Mouse (Mus musculus) gastrocnemius, adult 18-20 months (tissue): ENCODE results near the gene Dolk. TPM values are rescaled to one million over a fixed set of nuclear protein-coding genes. Genes with fewer than 3 reads are reported as not detected.

ENCODE experiments used
- DNase-seq: peaks from one replicate; pipeline ENCODE4 v3.0.0; 2021; ENCODE audit warnings: low spot score
- total RNA-seq, 2 experiments: library from RNA; stranded (reverse); gene quantifications; 2 replicates each; pipeline ENCODE4 v1.2.3; 2021

Gene Dolk
- total RNA-seq, 2 experiments from 2014 or later = 20.9 to 22.4 TPM

DNA sequence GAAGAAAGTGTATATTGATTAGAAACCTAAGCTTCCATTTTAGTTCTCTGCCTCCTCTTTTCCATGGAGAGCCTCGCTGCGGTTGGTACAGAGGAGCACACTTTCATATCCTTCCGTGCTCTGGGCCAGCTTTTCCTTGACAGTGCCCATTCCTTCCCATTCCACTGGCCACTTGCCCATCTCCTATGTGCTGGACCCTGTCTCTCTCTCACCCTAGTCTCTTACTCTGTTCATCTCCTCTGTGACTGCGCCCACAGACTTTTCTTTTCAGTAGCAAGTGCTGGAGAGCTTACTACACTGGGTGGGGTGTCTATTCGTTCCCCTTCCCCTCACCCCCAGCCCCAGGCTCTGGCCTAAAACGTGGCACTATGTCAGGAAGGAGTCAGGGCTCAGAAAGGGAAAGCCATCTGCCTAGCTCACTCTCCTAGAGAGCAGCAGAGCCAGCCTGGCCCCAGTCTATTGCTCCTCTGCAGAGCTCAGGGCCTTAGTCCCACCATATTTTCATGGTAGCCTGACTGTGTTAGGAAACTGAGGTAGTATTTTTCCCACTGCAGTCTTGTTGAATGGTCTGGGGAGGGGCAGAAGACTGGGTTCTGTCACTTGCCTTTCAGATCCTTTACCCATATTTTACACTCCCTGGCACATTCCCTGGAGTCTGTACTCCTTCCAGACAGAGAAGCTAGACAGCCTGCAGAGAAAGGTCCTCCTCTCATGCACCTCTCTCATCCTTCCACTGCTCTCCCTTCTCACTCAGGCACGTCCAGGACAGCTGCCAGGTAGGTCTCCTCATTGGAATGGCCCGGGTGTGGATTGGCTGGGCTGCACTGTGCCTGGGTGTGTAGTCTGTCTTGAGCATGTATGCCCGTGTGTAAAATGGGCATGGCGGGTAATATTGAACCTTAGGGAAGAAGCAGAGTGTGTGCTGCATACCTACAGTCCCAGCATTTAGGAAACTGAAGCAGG, 35.7 kb downstream of the Dolk start:
- DNase-seq = peak; percentile 5

DNA sequence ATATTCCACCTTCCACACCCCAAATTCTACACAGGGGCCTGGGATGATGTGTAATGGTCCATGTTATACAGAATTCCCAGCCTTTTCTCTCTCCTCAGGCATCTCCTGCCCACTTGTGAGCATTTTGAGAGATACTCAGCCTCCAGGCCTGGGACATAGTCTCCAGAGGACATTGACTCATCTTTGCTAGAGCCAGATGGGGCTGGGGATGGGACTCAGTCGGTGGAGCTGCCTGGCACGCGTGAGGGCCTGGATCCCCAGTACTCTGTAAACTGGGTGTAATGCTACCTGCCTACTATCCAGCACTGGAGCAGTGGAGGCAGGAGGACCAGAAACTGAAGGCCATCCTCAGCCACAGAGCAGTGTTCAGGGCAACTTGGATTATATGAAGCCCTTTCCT, 37.0 kb downstream of the Dolk start:
- peak; percentile 8 for DNase-seq

DNA sequence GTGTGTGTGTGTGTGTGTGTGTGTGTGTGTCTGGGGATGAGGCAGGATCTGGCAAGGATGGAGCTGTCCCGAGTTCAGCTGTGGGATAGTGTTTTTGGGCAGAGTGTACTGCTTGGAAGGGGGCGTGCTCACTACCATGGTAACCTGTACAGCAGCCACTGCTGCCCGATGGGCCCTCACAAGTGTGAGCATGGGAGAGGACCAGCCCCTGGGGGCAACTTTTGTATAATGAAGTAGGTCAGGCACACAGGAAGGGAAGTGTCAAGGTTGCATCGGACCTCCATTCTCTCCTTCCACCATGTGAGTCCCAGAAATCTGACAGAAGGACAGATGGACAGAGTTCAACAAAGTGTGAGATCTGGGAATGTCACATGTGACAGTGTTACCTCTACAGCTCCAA, 38.5 kb downstream of the Dolk start:
- peak; percentile 9 for DNase-seq

DNA sequence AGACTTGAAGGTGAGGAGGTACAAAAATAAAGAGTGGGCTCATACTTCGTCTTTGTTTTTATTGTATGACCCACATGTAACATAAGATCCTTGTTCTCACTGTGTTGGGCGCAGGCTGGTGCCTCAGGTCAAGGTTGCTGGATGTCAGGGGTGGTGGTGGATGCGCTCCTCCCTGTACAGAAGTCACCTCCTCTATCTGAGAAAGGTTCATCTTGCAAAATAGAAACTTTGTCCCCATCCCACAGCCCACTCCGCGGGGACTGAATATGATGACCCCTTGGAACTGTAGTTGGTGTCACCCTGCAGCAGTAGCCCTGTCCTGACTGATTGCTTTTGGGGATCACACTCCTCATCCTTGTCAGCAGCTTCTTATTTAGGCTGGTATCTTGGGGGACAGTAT, 39.1 kb downstream of the Dolk start:
- no peak for DNase-seq

DNA sequence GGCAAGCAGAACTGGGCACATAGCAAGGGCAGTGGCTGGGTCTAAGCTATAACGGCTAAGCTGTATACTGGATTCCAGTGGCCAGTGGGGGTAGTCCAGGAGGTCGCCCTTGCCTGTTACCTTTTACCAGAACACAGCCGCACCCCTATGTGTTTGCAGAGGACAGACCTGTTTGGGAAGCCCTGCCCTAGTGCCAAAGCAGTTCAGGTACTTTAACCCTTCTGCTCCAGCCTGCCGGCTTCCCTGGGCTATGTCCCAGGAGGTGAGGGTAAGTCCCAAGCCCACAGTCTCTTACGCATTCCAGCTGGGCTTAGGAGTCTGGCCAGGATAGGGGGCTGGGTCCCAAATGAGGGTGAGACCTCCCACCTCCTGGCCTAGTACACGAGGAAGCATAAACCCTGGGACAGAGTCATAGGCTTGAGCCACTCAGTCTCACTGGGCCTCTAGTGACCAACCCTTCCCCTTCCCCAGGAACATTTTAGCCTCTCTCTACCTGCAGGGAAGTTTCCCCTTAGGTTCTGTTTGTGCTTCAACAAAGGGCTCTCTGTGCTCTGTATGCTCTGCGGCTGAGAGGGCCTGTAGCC, 41.4 kb downstream of the Dolk start:
- no peak for DNase-seq

DNA sequence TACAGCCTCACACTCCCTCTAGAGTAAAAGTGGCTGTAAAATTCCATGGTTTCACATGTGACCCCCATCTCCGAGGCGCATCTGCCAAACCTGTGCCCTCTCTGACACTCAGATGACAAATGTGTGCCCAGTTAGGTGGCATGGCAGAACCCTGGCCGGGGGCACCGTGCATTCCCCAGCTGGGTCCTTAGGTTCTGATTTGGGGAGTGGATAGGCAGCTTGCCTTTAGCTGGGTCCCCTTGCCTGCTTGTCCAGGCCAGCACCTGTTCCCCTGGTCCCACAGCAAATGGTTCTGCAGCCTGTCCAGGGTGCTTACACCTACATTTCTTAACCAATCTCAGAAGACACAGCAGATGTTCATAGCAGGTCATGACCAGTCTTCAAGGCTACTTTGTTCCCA, 42.7 kb downstream of the Dolk start:
- DNase-seq = no peak

DNA sequence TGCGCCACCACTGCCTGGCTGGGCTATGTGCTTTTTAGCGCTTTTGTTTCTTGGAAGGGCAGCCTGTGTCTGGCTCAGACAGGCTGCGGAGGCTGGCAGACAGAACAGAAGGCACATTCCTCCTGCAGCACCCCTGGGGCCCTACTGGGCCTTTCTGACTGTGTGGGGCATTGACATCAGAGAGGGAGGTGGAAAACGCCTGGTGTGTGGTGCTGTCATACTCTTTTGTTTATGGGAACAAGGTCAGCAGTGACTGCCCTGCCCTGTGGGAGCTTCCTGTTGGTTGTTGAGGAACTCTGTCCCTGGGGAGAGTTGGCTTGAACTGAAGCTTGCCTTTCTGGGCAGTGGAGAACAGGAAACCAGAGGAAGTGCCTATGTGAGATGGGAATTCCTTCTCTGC, 43.6 kb downstream of the Dolk start:
- peak; percentile 71 for DNase-seq

DNA sequence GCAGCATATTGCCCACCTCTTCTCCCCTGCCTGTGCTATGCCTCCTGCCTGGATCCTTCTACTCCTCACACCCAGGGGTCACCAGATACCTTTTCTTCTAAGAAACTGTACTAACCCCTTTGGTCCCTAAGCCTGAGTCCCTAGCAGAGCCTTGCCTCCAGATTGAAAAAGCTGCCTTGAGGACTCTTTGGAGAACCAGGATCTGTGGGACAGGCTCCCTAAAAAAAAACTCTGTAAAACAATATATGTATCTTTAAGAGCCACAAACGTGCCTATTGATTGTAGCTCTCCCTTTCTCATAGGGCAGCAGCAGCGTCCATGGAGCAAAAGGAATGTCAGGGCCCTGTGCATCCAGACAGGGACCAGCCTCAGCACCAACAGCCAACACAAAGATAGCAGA, 45.9 kb downstream of the Dolk start, which contains the start of gene Gm28035:
Gm28035 (plus strand) TSS at position 301 of the 400 bp plus-strand sequence.
- DNase-seq = no peak

DNA sequence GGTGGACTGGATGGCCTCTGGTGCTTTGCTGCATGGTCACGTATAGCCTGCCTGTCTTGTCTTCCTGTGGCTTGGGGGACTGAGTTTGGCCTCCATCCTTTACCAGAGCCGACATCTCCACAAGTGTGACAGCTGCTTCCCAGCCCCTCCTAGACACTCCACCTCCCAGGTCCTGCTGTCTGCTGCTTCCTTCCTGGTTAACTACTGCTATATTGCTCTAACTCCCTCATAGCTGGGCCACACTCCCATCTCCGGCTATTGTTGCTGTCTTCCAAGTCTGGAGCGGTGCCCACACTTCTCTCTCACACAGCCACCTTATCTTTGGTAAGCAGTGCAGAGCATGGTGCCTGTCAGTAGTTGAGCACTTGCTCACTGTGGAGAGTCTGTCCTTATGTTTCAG, 46.4 kb downstream of the Dolk start:
- DNase-seq = no peak

DNA sequence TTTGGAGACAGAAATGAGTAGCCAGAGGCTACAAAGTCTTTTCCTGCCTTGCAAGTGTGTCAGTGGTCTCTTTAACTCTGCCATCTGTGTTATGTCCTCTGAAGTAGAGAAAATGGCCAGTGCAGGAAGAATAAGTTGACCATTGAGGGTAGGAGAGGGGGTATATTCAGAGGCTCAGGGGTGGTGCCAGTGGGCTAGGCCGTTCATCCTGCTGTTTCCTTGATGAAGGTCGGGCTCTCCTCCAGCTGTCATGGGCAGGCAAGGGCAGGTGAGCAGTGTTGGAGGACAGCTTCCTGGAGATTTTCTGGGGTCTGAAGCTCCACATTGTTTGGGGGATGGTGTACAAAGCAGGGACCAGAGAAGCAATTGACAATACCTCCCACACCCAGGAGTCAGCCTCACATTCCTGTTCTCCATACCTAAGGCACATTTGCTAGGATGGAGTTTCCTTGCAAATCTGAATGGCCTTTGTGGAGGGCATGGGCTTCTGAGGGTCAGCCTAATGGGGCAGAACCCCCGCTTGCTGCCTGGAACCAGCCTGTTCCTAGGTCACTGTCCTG, 47.1 kb downstream of the Dolk start:
- no peak for DNase-seq

DNA sequence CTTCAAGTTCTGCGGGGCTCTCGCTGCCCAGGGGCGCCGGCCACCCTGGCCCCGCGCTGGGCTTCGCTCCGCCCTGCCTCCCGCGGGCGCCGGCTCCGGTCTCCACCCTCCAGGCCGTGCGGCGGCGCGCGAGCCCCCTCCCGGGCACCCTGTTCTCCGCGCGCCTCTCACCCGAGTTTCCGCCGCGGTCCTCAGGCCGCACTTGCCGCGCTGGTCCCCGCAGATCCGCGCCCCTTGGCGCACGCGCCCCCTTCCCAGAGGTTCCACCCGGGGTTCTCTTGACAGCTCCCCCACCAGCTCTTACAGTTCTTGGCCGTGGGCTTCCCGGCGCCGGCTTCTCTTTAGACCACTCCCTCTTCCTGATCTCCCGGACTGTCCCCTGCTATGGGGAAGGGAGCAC, 48.3 kb downstream of the Dolk start:
- DNase-seq = peak; percentile 59

DNA sequence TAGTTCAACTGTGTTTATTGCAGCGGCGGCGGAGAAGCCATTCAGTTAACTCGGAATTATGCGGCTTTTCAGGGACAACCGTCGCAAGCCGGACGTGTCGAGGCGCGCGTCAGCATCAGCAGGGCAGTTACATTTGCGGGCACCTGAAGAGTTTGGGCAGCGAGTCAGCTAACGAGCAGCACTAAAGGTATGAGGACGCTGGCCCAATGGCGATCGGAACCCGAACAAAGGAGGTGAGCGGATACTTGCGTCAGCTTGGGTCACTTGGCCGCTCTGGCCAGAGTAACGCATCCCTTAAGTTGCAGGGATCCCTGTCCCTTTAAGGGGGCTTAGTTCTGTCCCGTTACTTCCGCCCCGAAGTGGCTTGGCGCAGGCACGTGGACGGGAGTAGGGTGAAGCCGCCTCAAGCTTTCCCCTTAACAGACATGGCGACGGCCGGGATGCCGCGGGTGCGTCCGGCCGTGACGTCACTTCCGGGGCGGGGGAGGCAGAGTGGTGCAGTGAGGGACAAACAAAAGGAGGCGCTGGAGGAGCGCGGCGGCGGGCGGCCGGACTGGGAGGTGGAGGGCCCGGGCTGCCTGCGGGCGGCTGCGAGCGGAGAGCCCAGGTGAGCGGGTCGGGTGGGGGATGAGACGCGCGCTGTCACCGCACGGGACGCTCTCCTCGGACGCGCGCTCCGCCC, 48.8 kb downstream of the Dolk start, which contains the start of gene Lrrc8a:
Lrrc8a (plus strand) TSS at position 517 of the 682 bp plus-strand sequence.
- peak; percentile 100 for DNase-seq

DNA sequence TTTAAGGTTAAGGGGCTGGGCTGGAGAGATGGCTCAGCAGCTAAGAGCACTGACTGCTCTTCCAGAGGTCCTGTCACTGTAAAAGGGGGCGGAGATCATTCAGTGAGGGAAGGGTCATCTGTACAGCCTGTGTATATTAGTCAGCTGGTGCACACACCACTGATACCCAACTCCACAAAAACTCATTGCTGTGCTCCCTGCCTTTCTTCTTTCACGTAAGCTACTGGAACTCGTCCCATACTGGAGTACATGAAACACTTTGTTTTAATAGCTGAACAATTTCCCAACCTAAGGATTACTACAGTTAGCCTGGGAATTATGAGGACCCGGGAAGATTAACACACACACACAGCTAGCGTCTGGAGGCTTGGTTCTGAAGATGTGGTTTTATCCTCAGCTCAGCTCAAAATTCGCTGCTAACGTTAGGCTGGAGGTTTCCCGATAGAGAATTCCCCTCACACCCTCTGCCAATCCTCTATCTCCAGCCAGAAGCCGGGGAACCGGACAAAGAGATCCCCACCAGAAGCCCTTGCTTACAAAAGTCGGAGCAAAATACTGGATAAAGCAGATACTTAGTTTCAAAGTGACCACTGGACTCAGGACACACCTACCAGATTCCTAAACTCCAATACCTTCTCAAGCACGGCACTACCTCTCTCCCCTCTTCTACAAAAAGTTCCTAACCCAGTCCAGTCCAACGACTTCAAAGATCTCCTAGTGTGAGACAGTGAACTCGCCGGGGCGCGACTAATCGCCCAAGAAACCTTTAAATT, 49.5 kb downstream of the Dolk start:
- DNase-seq = no peak

DNA sequence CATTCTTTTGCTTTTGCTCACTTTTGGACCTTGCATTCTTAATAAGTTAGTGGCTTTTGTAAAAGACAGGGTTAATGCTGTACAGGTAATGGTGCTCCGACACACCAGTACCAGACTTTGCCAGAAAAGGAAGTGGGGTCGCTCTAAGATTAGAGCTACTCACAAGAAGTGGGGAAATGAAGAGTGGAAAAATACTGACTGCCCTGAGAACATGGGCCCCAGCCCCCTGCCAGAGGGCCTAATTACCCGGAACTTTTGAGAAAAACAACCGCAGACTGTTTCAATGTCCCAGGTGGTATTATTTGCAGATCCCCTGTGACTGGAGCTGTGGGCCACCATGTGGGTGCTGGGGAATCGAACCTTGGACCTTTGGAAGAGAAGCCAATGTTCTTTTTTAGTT, 50.5 kb downstream of the Dolk start:
- DNase-seq = no peak

Other genes starting within 250 kb of the Dolk start
- gene Wdr34, start 237.5 kb downstream of the Dolk start, total RNA-seq = 1 to 10 TPM; 3.6 to 4.3 TPM
- gene Set, start 229.0 kb downstream of the Dolk start, total RNA-seq = 100 to 1,000 TPM in 1 of 2 experiments, 10 to 100 TPM in 1; 87.1 to 104 TPM
- gene Pkn3, start 208.7 kb downstream of the Dolk start, total RNA-seq = 1 to 10 TPM; 2.5 to 3.9 TPM
- 1 to 10 TPM; 2.1 to 2.8 TPM for gene Zdhhc12, start 192.7 kb downstream of the Dolk start, total RNA-seq
- gene Zer1, start 161.7 kb downstream of the Dolk start, total RNA-seq = 10 to 100 TPM; 23.5 to 24.1 TPM
- gene Tbc1d13, start 152.6 kb downstream of the Dolk start, total RNA-seq = 10 to 100 TPM; 11.7 to 12.0 TPM
- 10 to 100 TPM; 50.1 to 52.0 TPM for gene Endog, start 114.8 kb downstream of the Dolk start, total RNA-seq
- gene Spout1, start 107.9 kb downstream of the Dolk start, total RNA-seq = 1 to 10 TPM; 4.2 to 4.7 TPM
- gene Kyat1, start 80.5 kb downstream of the Dolk start, total RNA-seq = 10 to 100 TPM; 25.3 to 26.9 TPM
- 10 to 100 TPM; 24.5 to 28.4 TPM for gene Lrrc8a, start 48.6 kb downstream of the Dolk start, total RNA-seq
- 1 to 10 TPM in 1 of 2 experiments, under 1 TPM in 1; 0.55 to 1.2 TPM for gene Gm28035, start 45.8 kb downstream of the Dolk start, total RNA-seq
- 10 to 100 TPM; 10.4 to 18.7 TPM for gene Phyhd1, start 20.1 kb downstream of the Dolk start, total RNA-seq
- 1 to 10 TPM in 1 of 2 experiments, not detected in 1; 1.1 TPM for gene Gm28038, start 5.3 kb downstream of the Dolk start, total RNA-seq
- gene Nup188, start 63 bp upstream of the Dolk start, total RNA-seq = 1 to 10 TPM; 6.8 to 7.8 TPM
- 10 to 100 TPM; 15.7 to 17.5 TPM for gene Sh3glb2, start 73.0 kb upstream of the Dolk start, total RNA-seq
- 10 to 100 TPM; 24.8 to 31.0 TPM for gene Miga2, start 77.9 kb upstream of the Dolk start, total RNA-seq
- 1 to 10 TPM; 4.9 to 6.9 TPM for gene Dolpp1, start 105.9 kb upstream of the Dolk start, total RNA-seq
- gene Crat, start 129.5 kb upstream of the Dolk start, total RNA-seq = 100 to 1,000 TPM; 378 to 382 TPM
- 10 to 100 TPM; 62.9 to 65.1 TPM for gene Ptpa, start 129.7 kb upstream of the Dolk start, total RNA-seq
- 1 to 10 TPM; 1.0 to 1.7 TPM for gene Ier5l, start 187.9 kb upstream of the Dolk start, total RNA-seq